Mouse (Mus musculus) gastrocnemius, adult 8-10 months (tissue): Measurements from ENCODE around the gene Ift122. TPM values are rescaled to one million over a fixed set of nuclear protein-coding genes. Genes with fewer than 3 reads are reported as not detected.

Experiments used
- DNase-seq, 2 experiments: peaks; one replicate each; pipeline ENCODE4 v3.0.0; 2022; ENCODE audit warnings: low spot score in 2 of 2
- total RNA-seq, 4 experiments: library from RNA; stranded (reverse); gene quantifications; 2 replicates each; pipeline ENCODE4 v1.2.4; 2022

The Ift122 gene
- total RNA-seq, 4 experiments from 2014 or later = 3.3 to 4.9 (median 4.0) TPM

DNA sequence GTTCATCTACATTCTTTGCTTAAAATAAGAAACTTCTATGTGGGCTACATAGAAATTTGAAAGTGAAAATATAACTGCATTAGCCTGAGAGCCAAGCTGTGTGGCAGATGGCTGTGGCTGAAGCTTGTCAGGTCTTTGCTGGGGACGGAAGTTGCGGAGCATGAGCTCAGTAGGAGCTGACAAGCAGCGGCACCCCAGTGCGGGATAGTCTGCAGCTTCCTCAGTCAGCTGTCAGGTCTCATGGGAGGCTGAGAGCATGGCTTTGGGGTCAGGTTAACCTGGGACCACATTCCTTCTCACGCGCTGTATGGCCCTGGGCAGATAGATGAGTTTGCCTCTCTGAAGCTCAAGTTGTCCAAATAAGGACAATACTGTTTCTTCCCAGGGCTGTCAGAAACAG, 37.8 kb downstream of the Ift122 start:
- no peak for DNase-seq

DNA sequence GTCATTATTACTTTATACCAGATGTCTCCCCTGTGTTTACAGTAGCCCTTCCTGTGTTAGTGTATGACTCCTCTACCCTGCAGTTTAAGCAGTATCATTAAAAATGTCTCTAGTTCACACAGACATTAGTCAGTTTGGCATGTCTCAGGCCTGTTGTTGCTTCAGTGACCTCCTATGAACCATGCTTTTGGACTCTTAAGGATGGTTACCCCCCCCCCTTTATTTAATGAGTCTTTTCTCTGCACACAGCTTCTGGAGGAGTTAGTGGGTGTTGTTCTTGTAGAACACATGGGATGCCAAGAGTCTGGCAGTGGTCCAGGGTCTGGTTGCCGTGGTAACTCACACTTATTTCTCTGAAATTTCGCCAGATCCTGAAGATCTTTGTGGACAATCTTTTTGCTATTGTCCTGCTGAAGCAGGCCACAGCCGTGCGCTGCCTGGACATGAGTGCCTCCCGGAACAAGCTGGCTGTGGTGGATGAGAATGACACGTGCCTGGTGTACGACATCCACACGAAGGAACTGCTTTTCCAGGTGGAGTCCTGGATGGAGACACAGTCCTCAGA, 38.3 kb downstream of the Ift122 start:
- peak in 1 of 2 experiments; percentile 40 for DNase-seq

DNA sequence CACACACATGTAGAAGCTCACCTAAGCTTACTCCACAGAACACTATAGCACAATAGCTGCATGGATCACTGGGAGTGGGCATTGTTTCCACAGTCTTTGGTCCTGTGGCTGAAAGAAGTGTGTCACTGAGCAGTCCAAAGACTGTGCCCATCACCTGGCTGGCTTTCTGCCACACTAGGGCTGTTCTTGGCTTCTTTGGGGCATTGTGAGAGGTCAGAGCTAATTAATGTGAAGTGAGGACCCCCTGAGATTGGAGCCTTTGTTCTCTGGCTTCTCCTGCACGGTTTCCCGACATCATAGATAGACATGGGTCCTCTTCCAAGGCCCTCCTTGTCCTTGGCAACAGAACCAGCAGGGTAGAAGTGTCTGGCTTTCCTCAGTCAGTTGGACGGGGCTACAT, 39.1 kb downstream of the Ift122 start:
- DNase-seq = no peak

DNA sequence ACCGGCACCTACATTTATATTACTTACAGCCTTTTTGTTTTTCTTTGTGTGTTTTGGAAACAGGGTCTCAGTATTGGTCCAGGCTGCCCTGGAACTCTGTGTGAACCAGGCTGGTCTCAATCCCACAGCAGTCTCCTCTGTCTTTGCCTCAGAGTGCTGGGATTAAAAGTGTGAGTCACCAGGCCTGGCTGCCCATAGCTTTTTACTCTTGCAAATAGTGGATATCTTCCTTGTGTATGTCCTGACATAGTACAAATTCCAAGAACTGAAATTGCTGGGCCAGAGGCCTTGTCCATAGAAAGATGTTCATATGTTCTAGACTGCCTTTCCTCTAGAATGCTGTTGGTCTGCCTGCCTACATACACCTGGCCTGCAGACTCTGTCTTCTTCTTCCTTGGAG, 43.1 kb downstream of the Ift122 start:
- no peak for DNase-seq

DNA sequence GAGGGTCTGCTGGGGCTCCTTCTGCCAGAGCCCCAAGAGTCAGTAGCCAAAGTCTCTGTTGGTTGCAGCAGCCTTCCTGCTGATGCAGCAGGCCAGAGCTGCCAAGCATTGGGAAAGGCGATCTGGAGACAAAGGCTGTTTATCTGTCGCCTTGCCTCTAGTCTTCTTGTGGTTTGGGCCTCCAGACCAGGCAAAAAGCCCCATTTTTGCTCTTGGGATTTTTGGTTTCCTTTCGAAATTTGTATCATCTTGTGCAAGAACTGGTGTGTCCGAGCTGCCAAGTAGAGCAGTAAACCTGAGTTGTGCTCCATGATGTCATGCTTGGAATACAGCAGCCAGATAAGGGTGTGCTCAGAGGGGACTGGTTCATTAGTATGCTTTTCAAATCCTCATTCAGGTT, 43.8 kb downstream of the Ift122 start:
- peak in 1 of 2 experiments; percentile 57 for DNase-seq

DNA sequence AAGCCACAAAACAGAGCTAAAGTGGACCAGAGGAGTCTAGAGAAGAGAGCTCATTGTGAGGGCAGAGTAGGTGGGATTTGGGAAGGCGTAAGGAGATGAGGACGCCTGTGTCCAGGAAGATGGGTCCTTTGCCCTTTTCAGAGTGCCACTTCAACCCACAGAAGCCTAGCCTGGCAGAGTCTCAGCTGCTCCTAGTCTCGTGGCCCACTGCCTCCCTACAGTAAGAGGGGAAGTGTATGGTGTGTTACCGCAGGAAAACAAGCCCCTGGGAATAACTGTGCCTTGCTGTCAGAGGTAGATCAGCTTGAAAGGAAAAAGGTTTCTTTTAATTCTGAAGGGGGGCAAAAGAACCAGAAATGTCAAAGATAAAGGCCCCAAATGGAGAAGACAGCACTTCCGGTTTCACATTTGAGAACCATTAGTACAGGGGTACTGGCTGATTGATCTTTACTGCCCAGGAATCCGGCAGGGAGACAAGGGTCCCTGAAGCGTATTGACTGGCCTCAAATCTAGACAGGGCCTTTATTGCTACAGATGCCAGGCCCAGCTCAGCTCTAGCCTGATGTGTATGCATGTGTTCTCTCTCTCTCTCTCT, 44.8 kb downstream of the Ift122 start:
- no peak for DNase-seq

DNA sequence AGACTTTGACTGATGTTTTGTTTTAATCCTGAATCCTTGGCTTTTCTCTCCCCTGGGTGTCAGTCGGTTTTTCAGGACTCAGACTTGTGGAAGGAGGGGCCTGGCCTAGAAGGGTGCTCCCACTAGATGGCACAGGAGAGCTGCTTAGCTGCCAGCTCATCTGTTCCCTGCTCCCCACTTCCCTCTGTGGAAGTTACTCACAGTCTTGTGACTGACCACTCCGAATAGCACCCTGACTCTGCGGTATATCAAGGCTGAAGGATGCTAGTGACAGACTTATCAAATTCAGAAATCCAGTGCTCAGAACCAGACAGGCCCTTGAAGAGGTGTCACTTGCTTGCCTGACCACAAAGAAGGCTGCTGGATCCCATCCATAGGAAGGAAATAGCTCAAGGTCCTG, 47.8 kb downstream of the Ift122 start:
- DNase-seq = peak; percentile 67 to 71

DNA sequence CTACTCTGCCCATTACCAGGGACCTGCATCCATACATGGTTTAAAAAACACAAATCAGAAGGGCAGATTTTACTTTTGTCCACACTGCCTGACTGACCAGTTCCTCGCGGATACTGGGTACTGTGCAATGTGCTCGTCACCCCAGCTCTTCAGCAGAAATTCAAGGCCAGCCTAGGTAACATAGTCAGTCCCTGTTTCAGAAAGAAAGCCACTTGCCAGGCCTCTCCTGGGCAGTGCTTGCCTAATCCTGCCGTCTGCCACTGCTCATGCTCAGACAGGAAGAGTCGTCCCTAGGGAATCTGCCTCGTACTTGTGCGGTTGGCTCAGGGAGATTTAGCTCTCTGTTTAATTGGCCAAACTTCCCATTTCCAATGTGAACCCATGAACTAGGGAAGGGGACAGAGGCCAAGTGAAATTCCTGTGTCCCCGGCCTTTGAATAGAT, 48.2 kb downstream of the Ift122 start:
- peak; percentile 43 to 50 for DNase-seq

DNA sequence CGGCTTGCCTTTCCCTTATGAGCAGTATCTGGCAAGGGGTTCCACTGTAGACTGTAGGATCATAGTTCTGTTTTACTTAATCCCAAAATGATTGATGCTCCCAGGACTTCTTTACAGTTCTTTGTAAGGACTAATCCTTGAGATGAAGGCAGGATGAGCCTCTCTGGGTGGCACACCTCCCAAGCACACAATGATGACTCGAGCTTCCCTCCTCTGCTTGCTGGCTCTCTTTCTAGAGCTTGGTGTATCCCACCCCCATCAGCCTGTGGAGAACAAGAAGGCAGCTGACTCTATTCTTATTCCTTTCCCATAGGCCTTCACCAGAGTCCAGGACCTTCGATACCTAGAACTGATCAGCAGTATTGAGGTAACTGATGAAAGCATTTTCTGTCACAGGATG, 49.3 kb downstream of the Ift122 start:
- DNase-seq = no peak

DNA sequence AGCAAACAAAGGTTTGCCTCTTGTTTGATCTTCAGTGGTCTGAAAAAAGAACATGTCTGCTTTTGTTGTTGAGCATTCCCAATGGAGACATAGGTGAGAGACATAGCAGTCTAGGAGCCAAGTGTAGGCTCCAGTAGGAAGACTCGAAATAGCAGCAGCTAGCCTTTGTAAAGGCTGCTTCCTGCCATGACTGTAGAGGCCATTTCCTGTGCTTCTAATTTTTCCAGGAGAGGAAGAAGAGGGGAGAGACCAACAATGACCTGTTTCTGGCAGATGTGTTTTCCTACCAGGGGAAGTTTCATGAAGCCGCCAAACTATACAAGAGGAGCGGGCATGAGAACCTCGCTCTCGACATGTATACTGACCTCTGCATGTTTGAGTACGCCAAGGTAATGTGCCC, 52.3 kb downstream of the Ift122 start:
- no peak for DNase-seq

DNA sequence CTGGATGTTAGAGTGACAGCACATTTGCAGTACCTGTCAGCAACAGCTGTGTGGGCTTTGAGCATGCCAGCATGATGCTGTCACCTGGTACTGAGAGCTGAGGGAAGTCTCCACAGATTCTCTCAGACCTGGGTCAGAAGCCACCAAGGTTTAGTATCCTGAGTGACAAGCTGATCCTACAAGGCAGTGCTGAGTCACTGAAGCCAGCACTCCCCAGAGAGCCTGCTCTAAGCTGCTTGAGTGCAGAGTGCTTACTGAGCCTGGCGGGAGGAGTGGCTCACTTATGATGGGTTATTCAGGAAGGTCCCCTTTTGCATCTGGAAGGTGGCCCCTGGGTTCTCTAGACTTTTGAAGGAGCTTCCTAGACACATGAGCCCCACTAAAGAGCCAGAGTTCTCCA, 53.2 kb downstream of the Ift122 start:
- no peak for DNase-seq

DNA sequence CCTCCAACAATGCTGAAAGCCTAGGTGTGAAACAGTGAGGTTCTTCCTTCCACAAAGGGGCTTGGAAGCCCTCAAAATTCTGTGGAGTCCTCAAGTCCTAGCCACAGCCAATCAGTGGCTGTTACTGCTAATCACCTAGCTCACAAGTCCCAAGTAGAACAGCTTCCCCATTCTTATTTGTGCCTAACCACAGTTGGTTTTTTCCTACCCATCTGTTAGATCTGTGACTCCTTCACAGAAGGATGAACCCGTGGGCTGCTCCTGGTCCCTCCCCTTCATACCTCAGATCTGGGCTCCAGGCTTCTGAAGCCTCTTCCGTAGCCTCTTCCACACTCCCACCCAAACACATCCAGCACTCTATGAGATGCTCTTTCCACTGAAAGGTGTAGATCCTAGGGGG, 53.6 kb downstream of the Ift122 start:
- DNase-seq = no peak

DNA sequence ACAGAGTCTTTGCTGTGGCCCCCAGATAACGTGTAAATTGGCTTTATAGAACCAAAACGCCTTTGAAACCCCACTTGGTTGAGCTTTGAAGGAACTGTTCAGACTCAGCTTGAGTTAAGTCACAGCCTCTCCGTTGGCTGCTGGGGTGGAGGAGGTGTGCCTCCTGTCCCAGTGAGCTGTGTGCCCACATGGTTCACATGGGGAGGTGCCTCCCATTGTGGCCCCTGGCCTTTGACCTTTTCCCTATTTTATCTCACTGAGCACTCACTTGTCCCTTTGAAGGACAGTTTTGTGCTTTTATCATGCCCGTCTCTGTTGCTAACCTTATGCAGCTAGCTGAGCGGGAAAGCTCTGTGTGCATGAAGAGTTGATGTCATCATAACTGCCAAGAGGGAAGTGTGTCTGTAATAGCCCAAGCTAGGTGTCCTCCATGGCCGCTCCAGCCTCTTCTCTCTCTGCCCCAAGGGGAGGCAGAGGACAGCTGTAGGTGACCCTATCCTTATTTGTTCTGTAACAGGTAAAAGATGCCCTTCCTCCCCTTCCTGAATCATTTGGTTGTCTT, 55.2 kb downstream of the Ift122 start:
- no peak for DNase-seq

DNA sequence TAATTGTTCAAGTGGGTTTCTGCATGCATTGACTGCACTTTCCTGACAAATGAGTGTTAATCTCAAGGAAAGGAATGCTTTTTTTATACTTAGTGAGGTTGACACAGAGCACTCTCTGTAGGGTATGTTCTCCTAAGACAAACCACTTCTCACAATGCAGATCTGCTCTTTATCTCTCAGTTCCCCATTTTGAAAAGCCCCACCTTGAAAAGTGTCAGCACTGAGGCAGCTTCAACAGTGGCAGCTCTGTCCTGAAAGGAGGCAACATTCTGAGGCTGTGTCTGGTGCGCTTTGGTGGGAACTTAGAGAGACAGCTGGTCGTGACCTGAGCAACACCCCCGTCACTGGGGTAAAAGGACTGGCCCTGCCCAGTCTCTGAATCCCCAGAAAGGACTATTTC, 55.8 kb downstream of the Ift122 start:
- DNase-seq = no peak

DNA sequence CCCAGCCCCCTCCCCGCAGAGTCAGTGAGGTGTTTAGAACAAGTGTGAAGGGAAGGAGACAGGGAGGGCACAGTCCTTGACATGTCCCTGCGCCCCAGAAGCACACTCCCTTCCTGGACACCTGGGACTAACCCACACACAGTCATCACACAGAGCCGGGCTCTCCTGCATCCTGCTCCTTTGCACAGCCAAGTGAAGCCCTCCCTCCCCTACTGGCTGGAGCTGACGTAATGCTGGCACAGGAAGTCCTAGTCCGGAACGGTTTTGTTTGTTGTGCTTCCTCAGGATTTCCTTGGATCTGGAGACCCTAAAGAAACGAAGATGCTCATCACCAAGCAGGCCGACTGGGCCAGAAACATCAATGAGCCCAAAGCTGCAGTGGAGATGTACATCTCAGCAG, 56.7 kb downstream of the Ift122 start:
- DNase-seq = no peak

DNA sequence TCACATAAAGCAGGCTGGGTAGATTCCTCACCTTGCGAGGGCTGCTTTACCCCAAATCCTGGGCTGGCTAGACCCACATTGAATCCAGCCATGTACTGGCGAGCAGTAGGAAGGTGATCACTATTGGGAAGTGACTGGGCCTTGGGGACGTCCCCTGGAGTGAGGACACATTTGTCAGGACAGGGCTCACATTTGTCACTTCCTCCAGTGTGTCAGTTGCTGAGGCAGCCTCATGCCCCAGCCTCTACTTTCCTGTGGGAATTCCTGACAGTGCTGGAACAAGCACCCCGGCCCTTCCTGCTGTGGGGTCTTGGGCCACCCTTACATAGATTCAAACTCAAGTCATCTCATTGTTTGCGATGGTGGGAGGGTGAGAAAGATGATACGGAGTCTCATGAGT, 58.5 kb downstream of the Ift122 start:
- no peak for DNase-seq

DNA sequence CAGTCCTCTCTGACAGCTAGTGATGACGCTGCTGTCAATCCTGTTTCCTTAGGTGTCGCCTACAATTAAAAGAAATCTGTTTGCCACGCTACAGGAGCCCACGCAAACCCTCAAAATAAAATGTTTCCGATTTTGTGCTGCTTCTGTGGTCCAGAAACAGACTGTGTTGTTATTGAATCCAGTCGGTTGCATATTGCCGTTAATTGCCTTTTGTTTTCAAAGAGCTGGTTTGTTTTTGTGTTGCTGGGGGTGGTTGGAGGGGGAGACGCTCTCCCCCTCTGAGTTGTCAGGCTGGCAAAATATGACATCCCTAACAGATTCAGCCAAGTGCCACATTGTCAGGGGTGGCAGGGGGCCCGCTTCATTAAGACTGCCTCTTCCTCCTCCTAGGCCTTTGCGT, 60.2 kb downstream of the Ift122 start:
- no peak for DNase-seq

DNA sequence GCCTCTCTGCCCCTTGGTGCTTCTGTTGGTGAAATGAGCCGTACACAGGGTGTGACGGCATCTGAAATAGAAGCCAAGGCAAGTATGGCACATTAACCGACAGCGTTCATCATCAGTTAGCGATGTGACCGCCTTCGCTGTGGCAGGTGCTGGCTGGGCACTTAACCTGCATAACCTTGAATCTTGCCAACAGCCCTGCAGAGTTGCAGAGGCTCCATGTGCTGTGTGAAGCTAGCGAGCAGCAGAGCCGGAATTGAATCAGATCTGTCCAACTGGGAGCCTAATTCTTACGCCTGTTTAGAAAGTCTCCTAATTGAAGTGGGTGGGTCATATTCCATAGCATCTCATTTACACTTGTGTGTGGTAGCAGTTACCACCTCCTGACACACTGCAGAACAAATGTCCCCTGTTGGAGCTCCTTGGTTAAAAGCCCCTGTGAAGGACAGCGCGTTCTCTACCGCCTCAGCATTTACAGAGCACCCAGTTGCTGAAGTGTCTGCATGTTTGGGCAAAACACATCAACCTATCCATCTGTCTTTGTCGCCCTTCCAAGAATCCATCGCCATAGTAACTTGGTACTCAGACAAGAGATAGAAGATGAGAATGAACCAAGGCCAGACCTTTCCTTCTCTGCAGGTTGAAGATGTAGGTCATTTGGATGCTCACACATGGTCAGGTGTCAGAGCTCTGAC, 61.4 kb downstream of the Ift122 start:
- DNase-seq = no peak

DNA sequence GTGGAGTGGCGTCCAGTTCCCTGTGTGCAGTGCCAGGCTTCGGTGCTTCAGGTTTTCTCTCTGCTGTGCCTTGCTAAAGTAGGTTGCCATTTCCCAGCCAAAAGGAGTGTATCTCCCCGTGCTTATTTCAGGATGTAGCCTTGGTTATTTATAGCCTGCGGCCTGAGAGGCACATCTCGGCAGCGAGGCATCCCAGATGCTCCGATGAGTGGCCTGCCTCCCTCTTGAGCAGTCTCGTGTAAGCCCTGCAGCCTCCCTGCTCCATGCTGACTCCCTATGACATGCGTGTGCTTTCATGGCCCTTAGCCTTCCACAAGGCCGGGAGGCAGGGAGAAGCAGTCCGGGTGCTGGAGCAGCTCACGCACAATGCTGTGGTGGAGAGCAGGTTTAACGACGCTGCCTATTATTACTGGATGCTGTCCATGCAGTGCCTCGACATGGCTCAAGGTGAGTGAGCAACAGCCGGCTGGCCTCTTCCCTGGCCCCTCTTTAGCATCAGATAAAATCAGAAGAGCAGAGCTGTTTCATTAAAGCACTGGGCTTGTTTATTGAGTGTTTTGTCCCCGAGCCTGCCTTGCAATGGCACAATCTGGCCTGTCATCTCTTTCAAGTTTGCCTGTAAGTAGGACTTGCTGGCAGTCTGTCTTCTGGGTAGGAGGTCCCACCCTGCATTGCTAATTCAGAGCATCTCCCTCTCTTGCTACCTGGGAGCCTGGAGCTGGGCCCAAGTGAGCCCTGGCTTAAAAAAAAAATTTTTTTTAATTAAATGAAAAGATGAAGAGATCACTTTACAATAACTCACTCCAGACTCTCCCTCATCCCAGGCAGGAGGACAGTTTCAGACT, 62.6 kb downstream of the Ift122 start:
- DNase-seq = peak in 1 of 2 experiments; percentile 41

DNA sequence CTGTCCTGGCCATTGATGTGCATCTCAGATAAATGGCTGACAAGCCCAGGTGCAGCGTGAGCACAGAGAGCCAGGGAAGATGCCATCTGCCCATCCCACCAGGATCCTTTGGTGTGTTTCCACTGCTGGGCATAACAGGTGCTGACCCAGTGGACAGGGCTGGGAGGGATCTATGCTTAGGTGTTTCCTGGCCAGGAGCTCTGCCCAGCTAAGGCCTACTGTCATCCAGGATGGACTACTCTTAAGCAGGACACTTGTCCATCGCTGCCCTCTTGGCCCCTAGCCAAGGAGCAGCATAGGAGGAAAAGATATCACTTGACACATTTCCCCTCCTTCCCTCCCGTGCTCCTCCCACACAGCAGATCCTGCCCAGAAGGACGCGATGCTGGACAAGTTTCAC, 63.3 kb downstream of the Ift122 start:
- no peak for DNase-seq

DNA sequence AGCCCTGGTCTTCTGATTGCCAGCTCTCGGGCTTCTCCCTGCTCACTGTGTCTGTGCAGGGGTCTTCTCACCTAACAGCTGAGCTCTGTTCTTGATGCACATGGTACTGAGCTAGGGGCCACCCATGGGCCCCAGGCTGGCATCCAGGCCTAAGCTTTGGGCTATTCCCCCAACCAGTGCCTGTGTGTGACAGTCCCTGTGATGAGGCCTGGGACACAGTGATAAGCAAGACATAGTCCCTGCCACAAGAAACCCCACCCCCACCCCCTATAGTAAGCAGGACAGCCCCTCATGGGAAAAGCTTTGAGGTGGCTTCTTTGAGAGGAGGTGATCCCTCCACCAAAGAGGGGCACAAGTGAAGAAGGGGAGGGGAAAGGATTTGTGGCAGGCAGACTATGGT, 65.3 kb downstream of the Ift122 start:
- no peak for DNase-seq

DNA sequence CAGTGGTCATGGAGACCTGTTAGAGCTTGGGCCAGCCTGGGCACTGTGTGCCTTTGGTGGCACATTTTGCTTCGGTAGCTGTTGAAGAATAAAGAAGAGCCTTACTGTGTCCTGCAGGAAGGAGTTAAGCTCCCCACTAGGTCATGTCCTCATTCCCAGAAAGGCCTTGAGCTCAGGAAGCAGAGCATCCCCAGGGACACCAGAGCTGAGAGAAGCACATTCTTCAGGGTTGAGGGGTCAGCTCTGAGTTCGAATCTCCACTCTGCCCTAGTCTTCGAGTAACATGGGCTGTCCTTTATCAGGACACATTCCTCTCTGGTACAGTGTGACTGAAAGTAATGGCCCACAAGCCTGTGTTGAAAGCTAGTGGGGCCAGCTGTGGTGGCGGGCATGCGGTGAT, 66.6 kb downstream of the Ift122 start:
- DNase-seq = no peak
